Comparison of ENCODE assay signal across 18 mouse cellular contexts in genomic region chr17:80131431-80131766, GRCm38 (mm10). TPM values are rescaled to one million over a fixed set of nuclear protein-coding genes. Genes with fewer than 3 reads are reported as not detected.
A peak's percentile ranks its signal among the peaks of the same experiment; 100 is the strongest.
DNase-seq lines count a peak whose midpoint lies in the region; ATAC-seq lines count a peak whose summit lies in the region.
"Had no signal": no experiment of that assay in that cellular context is flagged by ENCODE, and none has a peak within 500 bp of the region (broad histone marks: within the 10 kb centered on the region; RNA-seq: fewer than 3 reads in every experiment).

No protein-coding gene starts in this region.

- H3K9me3 ChIP-seq in heart, embryonic 16.5 days (replicated peaks; ENCODE audit: control insufficient read depth, low read length), result no peaks in the 10 kb centered on the region
- H3K9me3 ChIP-seq in heart, embryonic 12.5 days (replicated peaks), result no peaks in the 10 kb centered on the region
- no peaks in the 10 kb centered on the region for H3K9me3 ChIP-seq in midbrain, embryonic 14.5 days (ENCODE audit: control insufficient read depth, low read length)
- no peaks in the 10 kb centered on the region for H3K9me3 ChIP-seq in midbrain, embryonic 15.5 days
- no peaks in the 10 kb centered on the region for H3K9me3 ChIP-seq in kidney, embryonic 15.5 days (replicated peaks)
- no peaks in the 10 kb centered on the region for H3K9me3 ChIP-seq in limb, embryonic 10.5 days (replicated peaks)
- H3K9me3 ChIP-seq: limb, embryonic 15.5 days; midbrain, embryonic 12.5 days had no signal

- no peak overlapping the region; the same call in 1 of the 2 replicates for H3K9ac ChIP-seq in heart, embryonic 16.5 days (ENCODE audit: low read length)
- no peak overlapping the region for H3K9ac ChIP-seq in heart, embryonic 12.5 days
- no peak overlapping the region for H3K9ac ChIP-seq in midbrain, embryonic 14.5 days (replicated peaks; ENCODE audit: low read length)
- H3K9ac ChIP-seq in midbrain, embryonic 15.5 days, result no peak overlapping the region
- H3K9ac ChIP-seq in kidney, embryonic 15.5 days, result no peak overlapping the region
- H3K9ac ChIP-seq: hindbrain, embryonic 14.5 days; limb, embryonic 15.5 days; midbrain, embryonic 12.5 days had no signal

- peak overlapping the region; percentile 38; the same call in 1 of the 2 replicates for H3K4me2 ChIP-seq in heart, embryonic 16.5 days (ENCODE audit: low read depth, low read length)
- H3K4me2 ChIP-seq in heart, embryonic 12.5 days, result no peak overlapping the region
- no peak overlapping the region for H3K4me2 ChIP-seq in midbrain, embryonic 14.5 days (ENCODE audit: low read length)
- no peak overlapping the region for H3K4me2 ChIP-seq in midbrain, embryonic 15.5 days
- no peak overlapping the region for H3K4me2 ChIP-seq in kidney, embryonic 15.5 days
- H3K4me2 ChIP-seq: hindbrain, embryonic 14.5 days; limb, embryonic 15.5 days; midbrain, embryonic 12.5 days had no signal

- WGBS in heart, embryonic 16.5 days, result 22% methylated on average over 1 of the region's 1 CpGs
- WGBS in heart, embryonic 12.5 days, result 19% methylated on average over 1 of the region's 1 CpGs
- WGBS in midbrain, embryonic 14.5 days, result 13% methylated on average over 1 of the region's 1 CpGs
- 16% methylated on average over 1 of the region's 1 CpGs for WGBS in midbrain, embryonic 15.5 days
- 53% methylated on average over 1 of the region's 1 CpGs for WGBS in kidney, embryonic 15.5 days
- 84% methylated on average over 1 of the region's 1 CpGs for WGBS in limb, embryonic 10.5 days

- H3K36me3 ChIP-seq in heart, embryonic 16.5 days (ENCODE audit: control insufficient read depth, insufficient read depth), result no peaks in the 10 kb centered on the region
- no peaks in the 10 kb centered on the region for H3K36me3 ChIP-seq in heart, embryonic 12.5 days
- no peaks in the 10 kb centered on the region for H3K36me3 ChIP-seq in midbrain, embryonic 14.5 days (ENCODE audit: control insufficient read depth, insufficient read depth, low read length)
- H3K36me3 ChIP-seq in midbrain, embryonic 15.5 days (replicated peaks), result no peaks in the 10 kb centered on the region
- H3K36me3 ChIP-seq in kidney, embryonic 15.5 days, result no peaks in the 10 kb centered on the region
- H3K36me3 ChIP-seq in limb, embryonic 10.5 days, result no peaks in the 10 kb centered on the region
- H3K36me3 ChIP-seq: limb, embryonic 15.5 days; midbrain, embryonic 12.5 days had no signal

- peak overlapping the region; percentile 64 for H3K27ac ChIP-seq in heart, embryonic 16.5 days (ENCODE audit: low read length)
- H3K27ac ChIP-seq in heart, embryonic 12.5 days (ENCODE audit: poor library complexity, severe bottlenecking), result no peak overlapping the region
- no peak overlapping the region for H3K27ac ChIP-seq in midbrain, embryonic 14.5 days (replicated peaks; ENCODE audit: low read depth, low read length)
- no peak overlapping the region for H3K27ac ChIP-seq in midbrain, embryonic 15.5 days
- 0 out of 2 replicates have a peak overlapping the region, but pooled peaks have one; percentile 14 for H3K27ac ChIP-seq in kidney, embryonic 15.5 days
- no peak overlapping the region for H3K27ac ChIP-seq in limb, embryonic 10.5 days
- H3K27ac ChIP-seq: hindbrain, embryonic 14.5 days; layer of hippocampus, adult 2 months; left cerebral cortex, adult 2 months; limb, embryonic 15.5 days; midbrain, embryonic 12.5 days had no signal

- no peak overlapping the region; the same call in 1 of the 2 replicates for H3K4me3 ChIP-seq in heart, embryonic 16.5 days (ENCODE audit: low read length)
- no peak overlapping the region for H3K4me3 ChIP-seq in heart, embryonic 12.5 days
- H3K4me3 ChIP-seq in midbrain, embryonic 14.5 days (replicated peaks; ENCODE audit: low read depth, low read length), result no peak overlapping the region
- H3K4me3 ChIP-seq in midbrain, embryonic 15.5 days, result no peak overlapping the region
- H3K4me3 ChIP-seq in kidney, embryonic 15.5 days (replicated peaks), result no peak overlapping the region
- no peak overlapping the region for H3K4me3 ChIP-seq in limb, embryonic 10.5 days
- H3K4me3 ChIP-seq: erythroblast, embryonic 14.5 days; layer of hippocampus, adult 2 months; left cerebral cortex, adult 2 months; limb, embryonic 15.5 days; midbrain, embryonic 12.5 days had no signal

- peaks cover 16% of the 10 kb centered on the region for H3K4me1 ChIP-seq in heart, embryonic 16.5 days (ENCODE audit: control insufficient read depth, insufficient read depth, low read length)
- H3K4me1 ChIP-seq in heart, embryonic 12.5 days (replicated peaks), result peaks cover 20% of the 10 kb centered on the region
- H3K4me1 ChIP-seq in midbrain, embryonic 14.5 days (ENCODE audit: control insufficient read depth, insufficient read depth, low read length), result peaks cover 10% of the 10 kb centered on the region; the same call in 1 of the 2 replicates
- H3K4me1 ChIP-seq in midbrain, embryonic 15.5 days, result peaks cover 5% of the 10 kb centered on the region
- H3K4me1 ChIP-seq in kidney, embryonic 15.5 days, result peaks cover 24% of the 10 kb centered on the region
- H3K4me1 ChIP-seq in limb, embryonic 10.5 days, result peaks cover 11% of the 10 kb centered on the region

- no peak for ATAC-seq in heart, embryonic 16.5 days (replicated peaks; ENCODE audit: extremely low read depth, insufficient read depth, low FRiP score)
- no peak for ATAC-seq in heart, embryonic 12.5 days (ENCODE audit: insufficient number of reproducible peaks, low FRiP score)
- no peak for ATAC-seq in midbrain, embryonic 14.5 days (ENCODE audit: low FRiP score, low TSS enrichment)
- no peak for ATAC-seq in midbrain, embryonic 15.5 days (replicated peaks)
- no peak for ATAC-seq in kidney, embryonic 15.5 days (replicated peaks; ENCODE audit: low FRiP score)
- ATAC-seq in frontal cortex, adult (ENCODE audit: low TSS enrichment), result no peak

- no peaks in the 10 kb centered on the region for H3K27me3 ChIP-seq in heart, embryonic 16.5 days (ENCODE audit: control insufficient read depth, insufficient read depth, low read length)
- no peaks in the 10 kb centered on the region for H3K27me3 ChIP-seq in heart, embryonic 12.5 days (replicated peaks)
- H3K27me3 ChIP-seq in midbrain, embryonic 14.5 days (ENCODE audit: control insufficient read depth, insufficient read depth, low read length), result no peaks in the 10 kb centered on the region
- H3K27me3 ChIP-seq in midbrain, embryonic 15.5 days (replicated peaks), result no peaks in the 10 kb centered on the region
- H3K27me3 ChIP-seq in kidney, embryonic 15.5 days, result no peaks in the 10 kb centered on the region
- no peaks in the 10 kb centered on the region for H3K27me3 ChIP-seq in limb, embryonic 10.5 days (ENCODE audit: low read depth, poor library complexity, severe bottlenecking)
- H3K27me3 ChIP-seq: limb, embryonic 15.5 days; midbrain, embryonic 12.5 days had no signal

- DNase-seq in midbrain, embryonic 14.5 days, result peak; percentile 33
- no peak for DNase-seq in limb, embryonic 10.5 days (ENCODE audit: low spot score)
- DNase-seq: adrenal gland, adult 8-10 months; cerebellum, adult 9-11 months; gastrocnemius, postnatal 36 days; lung, postnatal 36 days; thymus, postnatal 36 days had no signal

RNA-seq across cellular contexts. Expression of gene Galm, which starts 4.1 kb away (rescaled TPM):
- polyA plus RNA-seq in heart, embryonic 16.5 days (2015; fragmentation: Nextera tagmentation; extraction: Ambion mirVana), result 14.5 and 14.7 TPM in 2 replicates
- 10.0 TPM in 2 replicates for polyA plus RNA-seq in heart, embryonic 12.5 days (2016; fragmentation: Nextera tagmentation; extraction: Ambion mirVana)
- polyA plus RNA-seq in midbrain, embryonic 14.5 days (2014; fragmentation: Nextera tagmentation; extraction: Ambion mirVana), result 0.63 and 1.6 TPM in 2 replicates
- polyA plus RNA-seq in midbrain, embryonic 15.5 days (2015; fragmentation: Nextera tagmentation; extraction: Ambion mirVana), result 1.5 and 2.0 TPM in 2 replicates
- polyA plus RNA-seq in kidney, embryonic 15.5 days (2015; fragmentation: Nextera tagmentation; extraction: Ambion mirVana), result 18.2 and 20.8 TPM in 2 replicates
- polyA plus RNA-seq in limb, embryonic 10.5 days (2016; fragmentation: Nextera tagmentation; extraction: Ambion mirVana), result 11.5 and 12.8 TPM in 2 replicates
- polyA plus RNA-seq: erythroblast, embryonic 14.5 days had no signal

Comparison
In these comparisons a context has a peak if more than half of its experiments do, and no peak if none do; other contexts are left out.
1. H3K27ac ChIP-seq: peak in heart, embryonic 16.5 days (single experiment) and kidney, embryonic 15.5 days (single experiment); none in heart, embryonic 12.5 days (single experiment), midbrain, embryonic 14.5 days (single experiment), midbrain, embryonic 15.5 days (single experiment) and limb, embryonic 10.5 days (single experiment).